Mouse (Mus musculus): Measurements from ENCODE around the gene Gm10037. TPM values are rescaled to one million over a fixed set of nuclear protein-coding genes. Genes with fewer than 3 reads are reported as not detected.
"Not testable (repeated sequence)": the region's sequence is repeated elsewhere in the genome, so short reads cannot be mapped to it uniquely, and the experiment has no call there.

Gene Gm10037
- total RNA-seq, 1 experiment from 2014 or later: not detected

DNA sequence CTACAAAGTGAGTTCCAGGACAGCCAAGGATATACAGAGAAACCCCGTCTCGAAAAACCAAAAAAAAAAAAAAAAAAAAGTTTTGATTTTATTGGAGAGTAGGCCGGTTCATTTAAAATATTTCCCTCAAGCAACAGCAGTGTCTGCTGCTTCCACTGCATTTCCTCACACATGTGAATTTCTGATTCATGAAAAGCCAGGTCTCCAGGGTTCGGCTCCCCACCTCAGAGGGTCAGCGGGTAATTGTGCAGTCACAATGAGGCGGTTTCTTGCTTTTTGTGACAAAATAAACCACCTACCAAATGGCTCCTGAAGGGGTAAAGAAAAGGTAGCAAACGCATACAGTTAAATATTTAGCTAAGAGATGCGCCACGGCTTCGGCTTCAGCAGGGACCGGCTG is 32.1 kb downstream of the Gm10037 start, which contains the start of gene BC048507:
Gene BC048507, plus strand, starts transcription at position 301 of the 400 bp plus-strand sequence.
- ATAC-seq (replicated peaks in 1 of 2; ENCODE audit: insufficient read depth in 1 of 2, low FRiP score in 2 of 2, low TSS enrichment in 1 of 2, low read depth in 1 of 2, poor library complexity in 2 of 2, severe bottlenecking in 2 of 2): no peak

DNA sequence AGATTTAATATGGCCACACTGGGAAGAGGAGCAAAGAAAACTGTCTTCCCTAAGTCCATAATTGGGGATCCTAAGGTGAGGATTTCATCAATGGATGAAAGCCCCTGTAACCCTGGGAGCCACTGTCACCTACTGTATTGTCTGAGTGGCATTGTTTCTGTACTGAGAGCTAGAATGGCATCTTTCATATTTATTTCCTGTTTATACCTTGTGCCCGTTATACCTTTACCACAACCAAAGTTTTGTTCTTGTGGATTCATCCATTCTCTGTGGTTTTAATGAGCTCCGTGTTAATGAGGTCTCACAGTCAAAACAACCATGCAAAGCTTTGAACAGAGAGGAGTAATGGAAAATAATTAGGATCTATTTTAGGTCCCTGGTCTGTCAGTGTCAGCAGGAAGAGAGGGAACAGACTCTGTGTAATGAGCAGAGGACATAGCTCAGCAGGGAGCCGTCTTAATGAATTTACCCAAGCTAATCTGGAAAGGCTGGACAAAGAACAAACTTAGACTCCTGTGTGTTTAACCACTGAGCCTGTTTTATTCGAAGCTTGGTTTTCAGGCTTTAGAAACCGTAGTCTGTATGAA is 34.0 kb downstream of the Gm10037 start:
- ATAC-seq (replicated peaks in 1 of 2; ENCODE audit: insufficient read depth in 1 of 2, low FRiP score in 2 of 2, low TSS enrichment in 1 of 2, low read depth in 1 of 2, poor library complexity in 2 of 2, severe bottlenecking in 2 of 2): no peak

- ATAC-seq (replicated peaks in 1 of 2; ENCODE audit: insufficient read depth in 1 of 2, low FRiP score in 2 of 2, low TSS enrichment in 1 of 2, low read depth in 1 of 2, poor library complexity in 2 of 2, severe bottlenecking in 2 of 2): no peak
Observed at GRCm38 (mm10) chr13:67867899-67868298, 37.0 kb downstream of the Gm10037 start.

DNA sequence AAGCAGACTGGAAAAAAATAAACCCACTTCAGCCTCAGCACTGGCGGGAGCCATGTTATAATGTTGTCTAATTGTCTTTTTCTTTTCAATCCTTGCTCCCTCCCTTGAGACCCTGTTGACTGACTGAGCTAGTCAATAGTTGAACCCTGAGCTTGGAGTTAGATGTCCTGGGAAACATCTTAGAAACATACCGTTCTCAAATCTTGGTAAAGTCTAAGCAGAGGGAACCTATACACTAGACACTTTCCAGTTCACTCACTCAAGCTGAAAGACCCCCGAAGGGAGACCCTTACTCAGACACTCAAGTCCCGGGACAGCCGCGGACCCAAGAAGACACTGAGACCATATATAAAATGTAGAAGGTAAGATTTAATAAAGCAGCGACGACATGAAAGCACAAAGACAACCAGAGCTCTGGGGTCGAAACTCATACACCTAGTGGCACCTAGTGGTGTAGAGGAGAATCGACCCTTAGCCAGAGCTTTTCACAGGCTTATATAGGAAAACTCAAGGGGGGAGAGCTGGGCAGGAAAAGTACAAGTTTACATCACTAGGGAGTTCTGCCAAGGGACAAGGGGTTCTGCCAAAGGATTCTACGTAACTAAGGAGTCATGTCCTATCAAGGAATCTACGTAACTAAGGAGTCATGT is 45.3 kb downstream of the Gm10037 start:
- ATAC-seq (replicated peaks in 1 of 2; ENCODE audit: insufficient read depth in 1 of 2, low FRiP score in 2 of 2, low TSS enrichment in 1 of 2, low read depth in 1 of 2, poor library complexity in 2 of 2, severe bottlenecking in 2 of 2): not testable (repeated sequence)

DNA sequence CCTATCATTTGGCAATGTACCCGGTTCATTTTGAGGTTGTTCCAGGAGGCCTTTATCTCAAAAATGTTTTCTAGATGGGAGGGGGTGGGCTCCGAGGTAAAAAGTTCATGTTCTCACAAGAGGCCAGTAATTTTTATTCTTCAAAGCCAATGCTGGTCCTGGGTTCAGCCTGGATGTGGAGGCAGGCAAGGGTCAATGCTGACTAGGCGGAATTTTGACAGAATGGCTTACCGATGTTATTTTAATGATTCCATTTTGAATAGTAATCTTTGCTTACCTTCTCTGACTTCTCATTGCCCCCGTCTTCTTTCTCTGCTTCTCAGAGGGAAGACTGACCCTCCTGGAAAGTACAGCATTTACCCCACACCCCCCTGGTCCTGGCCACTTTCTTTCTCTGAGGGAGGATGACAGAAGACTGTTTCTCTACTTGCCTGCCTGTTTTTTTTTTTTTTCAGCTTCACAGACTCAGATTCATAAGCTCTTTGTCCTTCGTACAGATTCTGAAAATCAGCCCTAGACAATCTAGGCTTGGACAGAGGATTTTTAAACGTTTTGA is 45.9 kb downstream of the Gm10037 start:
- ATAC-seq (replicated peaks in 1 of 2; ENCODE audit: insufficient read depth in 1 of 2, low FRiP score in 2 of 2, low TSS enrichment in 1 of 2, low read depth in 1 of 2, poor library complexity in 2 of 2, severe bottlenecking in 2 of 2): no peak

DNA sequence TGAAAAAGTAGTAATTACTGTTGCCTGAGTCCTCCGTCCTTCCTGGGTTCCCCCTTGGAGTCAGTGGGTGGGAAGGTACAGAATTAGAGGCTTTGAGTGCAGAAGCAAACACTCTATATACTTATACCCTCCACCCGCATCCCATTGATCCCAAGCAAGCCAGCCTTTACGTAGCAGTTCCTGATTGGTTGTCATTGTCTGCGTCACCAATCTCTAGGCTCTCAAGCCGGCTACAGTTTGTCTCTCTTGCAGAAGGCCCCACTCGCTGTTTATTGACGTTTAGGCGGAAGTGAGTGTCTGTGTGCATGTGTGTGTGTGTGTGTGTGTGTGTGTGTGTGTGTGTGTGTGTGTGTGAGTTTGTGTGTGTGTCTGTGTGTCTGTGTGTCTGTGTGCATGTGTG is 53.1 kb downstream of the Gm10037 start:
- no peak for ATAC-seq (replicated peaks in 1 of 2; ENCODE audit: insufficient read depth in 1 of 2, low FRiP score in 2 of 2, low TSS enrichment in 1 of 2, low read depth in 1 of 2, poor library complexity in 2 of 2, severe bottlenecking in 2 of 2)

Other genes with a start within 250 kb of the Gm10037 start
- gene Zfp729b, start 221.4 kb upstream of the Gm10037 start, total RNA-seq (2017): 23.4 and 31.7 TPM in 2 replicates
- gene Gm49345, start 193.3 kb upstream of the Gm10037 start, total RNA-seq (2017): not detected in 2 replicates
- gene Zfp729a, start 193.3 kb upstream of the Gm10037 start, total RNA-seq (2017): 17.4 and 21.3 TPM in 2 replicates
- gene Zfp738, start 144.0 kb upstream of the Gm10037 start, total RNA-seq (2017): 32.5 and 35.5 TPM in 2 replicates
- 23.2 and 29.6 TPM in 2 replicates for gene Zfp65, start 101.9 kb upstream of the Gm10037 start, total RNA-seq (2017)
- 8.0 and 13.4 TPM in 2 replicates for gene Zfp85, start 75.9 kb upstream of the Gm10037 start, total RNA-seq (2017)
- gene Zfp493, start 51.4 kb upstream of the Gm10037 start, total RNA-seq (2017): 3.4 and 5.8 TPM in 2 replicates
- 9.3 and 12.4 TPM in 2 replicates for gene Zfp273, start 17.4 kb upstream of the Gm10037 start, total RNA-seq (2017)
- gene BC048507, start 32.2 kb downstream of the Gm10037 start, total RNA-seq (2017): not detected in 2 replicates

Data from hematopoietic stem cell, adult 5-6 weeks (primary cell).